Mouse (Mus musculus): ENCODE measurements around the gene Rtl6.

DNA sequence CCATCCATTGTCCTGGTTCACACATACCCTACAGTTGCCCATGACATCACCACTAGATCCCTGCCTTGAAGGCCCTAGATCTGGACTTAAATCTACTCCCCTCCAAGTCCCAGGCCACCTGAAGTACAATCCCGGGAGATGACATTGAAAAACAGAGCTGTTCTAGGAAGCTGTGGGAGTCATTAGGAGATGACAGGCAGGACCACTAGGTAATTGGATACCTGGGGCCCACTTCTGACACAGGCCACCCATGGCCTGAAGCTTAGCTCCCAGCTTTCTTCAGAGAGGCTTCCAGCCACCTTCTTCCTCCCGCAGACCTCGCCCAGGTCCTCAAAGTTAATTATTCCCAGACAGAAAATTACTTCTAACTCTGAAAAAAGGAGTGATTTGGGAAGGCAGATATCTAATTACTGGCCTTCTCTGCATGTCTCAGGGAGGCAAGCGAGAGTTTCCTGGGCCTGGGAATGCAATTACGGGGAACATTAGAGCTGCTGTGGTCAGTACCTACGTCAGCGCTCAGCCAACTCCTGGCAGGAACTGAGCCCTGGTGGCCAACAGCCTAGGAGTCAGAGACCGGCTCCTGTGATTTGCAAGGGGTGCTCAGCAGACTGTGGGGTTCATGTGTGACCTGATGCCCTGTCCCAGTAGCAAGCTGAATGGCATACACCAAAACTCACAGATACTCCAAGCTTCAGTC lies 45.8 kb upstream of the Rtl6 start:
- TF ChIP-seq POLR2A (IDR thresholded peaks at IDR 0.05; ENCODE audit: borderline replicate concordance, insufficient read depth, low read length) (no peak), CTCF (IDR thresholded peaks at IDR 0.05; ENCODE audit: borderline replicate concordance, insufficient read depth, low read depth, low read length) (no peak)
